Mouse (Mus musculus) small intestine, adult 2 months (tissue): ENCODE measurements around the gene Onecut1. TPM values are rescaled to one million over a fixed set of nuclear protein-coding genes. Genes with fewer than 3 reads are reported as not detected.

ENCODE experiments used
- H3K27ac ChIP-seq: fragments of 200-500 bp; 2 replicates; pipeline ENCODE4 v1.5.1; 2012; ENCODE audit warnings: low read depth, low read length, control low read depth, inconsistent platforms; ENCODE audit not compliant: insufficient read depth
- H3K27me3 ChIP-seq: fragments of 200-500 bp; 2 replicates; pipeline ENCODE4 v1.6.1; 2012; ENCODE audit warnings: mild to moderate bottlenecking, moderate library complexity, low read length, inconsistent platforms; ENCODE audit not compliant: control insufficient read depth, insufficient read depth
- H3K36me3 ChIP-seq: fragments of 200-500 bp; 2 replicates; pipeline ENCODE4 v1.6.1; 2012; ENCODE audit warnings: mild to moderate bottlenecking, low read length, control low read depth, inconsistent platforms; ENCODE audit not compliant: control insufficient read depth, insufficient read depth
- H3K4me1 ChIP-seq: fragments of 200-500 bp; 2 replicates; pipeline ENCODE4 v1.6.1; 2012; ENCODE audit warnings: low read length, inconsistent platforms, mixed read lengths; ENCODE audit not compliant: control insufficient read depth, insufficient read depth, insufficient read length
- H3K4me3 ChIP-seq: fragments of 200-500 bp; 2 replicates; pipeline ENCODE4 v1.5.1; 2012; ENCODE audit warnings: low read depth, mild to moderate bottlenecking, control low read depth, inconsistent platforms, low read length, moderate library complexity
- CTCF ChIP-seq: fragments of 200-500 bp; IDR thresholded peaks from 2 replicates; pipeline ENCODE4 v1.5.1; 2012; ENCODE audit warnings: low read depth, mild to moderate bottlenecking, control low read depth, inconsistent platforms, low read length, moderate library complexity, mixed read lengths; ENCODE audit not compliant: insufficient replicate concordance, insufficient read length; ENCODE audit errors: extremely low read depth
- POLR2A ChIP-seq: fragments of 200-500 bp; IDR thresholded peaks from 2 replicates; pipeline ENCODE4 v1.6.1; 2012; ENCODE audit warnings: low read depth, mild to moderate bottlenecking, control low read depth, inconsistent platforms, low read length, moderate library complexity
- WGBS: fragments of 180-500 bp; shearing (Covaris S2); methylation state at CpG from one replicate; pipeline ENCODE4 v1.1.7; 2018; 5-methylcytosine and 5-hydroxymethylcytosine counted together
- polyA plus RNA-seq: library from polyadenylated mRNA; depleted of rRNA; stranded (reverse); fragments of >200 nt; gene quantifications from 2 replicates; pipeline ENCODE4 v1.2.3, GENCODE M21; 2012

The Onecut1 gene
- polyA plus RNA-seq, 1 experiment: not detected

GRCm38 (mm10) chr9:74848411-74849194, 13.1 kb upstream of the Onecut1 start:
- peaks cover 42% of the 10 kb centered on the region for H3K27me3 ChIP-seq
- no peak overlapping the region for H3K27ac ChIP-seq
- TF ChIP-seq CTCF: no peak
- TF ChIP-seq POLR2A: no peak
- 2% methylated on average over 46 of the region's 46 CpGs for whole genome bisulfite sequencing
- H3K4me3 ChIP-seq: peak overlapping the region; percentile 40
- no peaks in the 10 kb centered on the region for H3K36me3 ChIP-seq
- H3K4me1 ChIP-seq: peaks cover 2% of the 10 kb centered on the region; the same call in 1 of the 2 replicates

GRCm38 (mm10) chr9:74849195-74849978, 12.3 kb upstream of the Onecut1 start:
- peaks cover 2% of the 10 kb centered on the region; the same call in 1 of the 2 replicates for H3K4me1 ChIP-seq
- WGBS: 3% methylated on average over 63 of the region's 63 CpGs
- H3K27ac ChIP-seq: no peak overlapping the region
- H3K27me3 ChIP-seq: peaks cover 49% of the 10 kb centered on the region
- H3K4me3 ChIP-seq: peak overlapping the region; percentile 19; the same call in 1 of the 2 replicates
- TF ChIP-seq CTCF (no peak), POLR2A (no peak)
- no peaks in the 10 kb centered on the region for H3K36me3 ChIP-seq

- Histone ChIP-seq H3K27ac (no peak overlapping the region), H3K36me3 (no peaks in the 10 kb centered on the region), H3K27me3 (peaks cover 54% of the 10 kb centered on the region), H3K4me1 (peaks cover 2% of the 10 kb centered on the region; the same call in 1 of the 2 replicates), H3K4me3 (no peak overlapping the region)
- no peak for TF ChIP-seq POLR2A
- no peak for TF ChIP-seq CTCF
- 33% methylated on average over 12 of the region's 12 CpGs for WGBS
Measured at GRCm38 (mm10) chr9:74849979-74850780, 11.5 kb upstream of the Onecut1 start.

GRCm38 (mm10) chr9:74850781-74851145, 11.0 kb upstream of the Onecut1 start:
- H3K4me1 ChIP-seq: peaks cover 2% of the 10 kb centered on the region; the same call in 1 of the 2 replicates
- no peaks in the 10 kb centered on the region for H3K36me3 ChIP-seq
- 39% methylated on average over 5 of the region's 5 CpGs for WGBS
- TF ChIP-seq CTCF (no peak), POLR2A (no peak)
- H3K4me3 ChIP-seq: no peak overlapping the region
- H3K27ac ChIP-seq: no peak overlapping the region
- H3K27me3 ChIP-seq: peaks cover 56% of the 10 kb centered on the region

- Histone ChIP-seq H3K36me3 (no peaks in the 10 kb centered on the region), H3K4me3 (no peak overlapping the region), H3K27ac (no peak overlapping the region), H3K27me3 (peaks cover 55% of the 10 kb centered on the region), H3K4me1 (peaks cover 2% of the 10 kb centered on the region; the same call in 1 of the 2 replicates)
- WGBS: 41% methylated on average over 5 of the region's 5 CpGs
- TF ChIP-seq CTCF: no peak
- TF ChIP-seq POLR2A: no peak
Measured at GRCm38 (mm10) chr9:74851601-74852000, 10.1 kb upstream of the Onecut1 start.

- WGBS: 29% methylated on average over 4 of the region's 4 CpGs
Measured at GRCm38 (mm10) chr9:74852361-74852760, 9.4 kb upstream of the Onecut1 start.

More at GRCm38 (mm10) chr9:74852361-74852760, 9.4 kb upstream of the Onecut1 start:
- Histone ChIP-seq H3K4me1 (peaks cover 2% of the 10 kb centered on the region; the same call in 1 of the 2 replicates), H3K4me3 (no peak overlapping the region), H3K27ac (no peak overlapping the region), H3K36me3 (no peaks in the 10 kb centered on the region), H3K27me3 (peaks cover 52% of the 10 kb centered on the region)
- TF ChIP-seq POLR2A (no peak), CTCF (no peak)
